Mouse (Mus musculus) brain, embryonic 14.5 days (tissue): ENCODE data around the gene Limch1.

Experiments
- CTCF ChIP-seq: fragments of 200-500 bp; IDR thresholded peaks from 2 replicates; pipeline ENCODE4 v1.5.1; 2012; ENCODE audit warnings: inconsistent platforms, mild to moderate bottlenecking, moderate library complexity, borderline replicate concordance; ENCODE audit not compliant: insufficient read depth, insufficient read length; ENCODE audit errors: extremely low read depth
- POLR2A ChIP-seq: fragments of 200-500 bp; IDR thresholded peaks from 2 replicates; pipeline ENCODE4 v1.6.1; 2012; ENCODE audit warnings: mild to moderate bottlenecking, inconsistent platforms, borderline replicate concordance; ENCODE audit not compliant: poor library complexity, insufficient read depth, insufficient read length, severe bottlenecking; ENCODE audit errors: extremely low read depth

- TF ChIP-seq POLR2A = no peak
- TF ChIP-seq CTCF = no peak
These were observed 247.4 kb downstream of the Limch1 start for GRCm38 (mm10) chr5:66993076-66993475.
